Mouse (Mus musculus) brain, embryonic 18.5 days (tissue): Measurements from ENCODE around the gene Inhbb.
A peak's percentile ranks its signal among the peaks of the same experiment; 100 is the strongest.

Experiments
- DNase-seq: peaks from one replicate; pipeline ENCODE4 v3.0.0-alpha.2; 2012; ENCODE audit warnings: low read depth, low spot score

Inhbb gene

DNA sequence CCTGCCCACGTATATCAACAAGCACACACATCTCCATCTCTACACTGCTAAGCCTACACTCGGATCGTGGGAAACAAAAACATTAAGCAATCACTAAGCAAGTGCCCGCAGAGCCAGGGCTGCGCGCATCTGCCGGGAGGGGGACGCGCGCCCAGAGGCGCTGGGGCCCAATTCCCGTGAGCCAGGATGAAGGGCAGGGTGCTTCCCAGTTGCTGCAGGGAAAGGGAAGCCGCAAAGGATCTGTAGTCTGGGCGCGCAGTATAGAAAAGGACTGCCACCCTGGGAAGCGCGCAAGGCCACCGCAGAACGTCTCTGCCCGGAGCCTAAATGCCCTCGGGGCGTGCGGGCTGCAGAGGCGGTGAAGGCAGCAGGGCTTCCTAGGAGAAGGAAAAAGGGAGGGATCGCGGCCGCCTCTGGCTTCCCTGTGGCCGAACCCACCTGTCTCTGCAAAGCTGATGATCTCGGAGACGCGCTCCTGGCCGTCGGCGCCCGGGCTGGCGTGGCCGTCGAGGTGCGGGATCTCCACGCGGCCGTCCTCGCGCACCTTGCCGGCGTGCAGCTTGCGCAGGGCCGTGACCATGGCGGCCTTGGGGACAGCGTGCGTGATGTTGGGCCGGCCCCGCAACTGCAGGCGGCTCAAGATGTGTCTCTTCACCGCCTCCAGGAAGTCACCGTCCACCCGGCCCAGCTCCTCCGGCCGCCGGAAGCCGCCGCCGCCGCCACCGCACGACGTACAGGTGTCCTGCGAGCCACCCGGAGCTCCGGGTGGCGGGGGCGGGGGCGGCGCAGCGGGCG, 1.7 kb downstream of the Inhbb start:
- no peak for DNase-seq

DNA sequence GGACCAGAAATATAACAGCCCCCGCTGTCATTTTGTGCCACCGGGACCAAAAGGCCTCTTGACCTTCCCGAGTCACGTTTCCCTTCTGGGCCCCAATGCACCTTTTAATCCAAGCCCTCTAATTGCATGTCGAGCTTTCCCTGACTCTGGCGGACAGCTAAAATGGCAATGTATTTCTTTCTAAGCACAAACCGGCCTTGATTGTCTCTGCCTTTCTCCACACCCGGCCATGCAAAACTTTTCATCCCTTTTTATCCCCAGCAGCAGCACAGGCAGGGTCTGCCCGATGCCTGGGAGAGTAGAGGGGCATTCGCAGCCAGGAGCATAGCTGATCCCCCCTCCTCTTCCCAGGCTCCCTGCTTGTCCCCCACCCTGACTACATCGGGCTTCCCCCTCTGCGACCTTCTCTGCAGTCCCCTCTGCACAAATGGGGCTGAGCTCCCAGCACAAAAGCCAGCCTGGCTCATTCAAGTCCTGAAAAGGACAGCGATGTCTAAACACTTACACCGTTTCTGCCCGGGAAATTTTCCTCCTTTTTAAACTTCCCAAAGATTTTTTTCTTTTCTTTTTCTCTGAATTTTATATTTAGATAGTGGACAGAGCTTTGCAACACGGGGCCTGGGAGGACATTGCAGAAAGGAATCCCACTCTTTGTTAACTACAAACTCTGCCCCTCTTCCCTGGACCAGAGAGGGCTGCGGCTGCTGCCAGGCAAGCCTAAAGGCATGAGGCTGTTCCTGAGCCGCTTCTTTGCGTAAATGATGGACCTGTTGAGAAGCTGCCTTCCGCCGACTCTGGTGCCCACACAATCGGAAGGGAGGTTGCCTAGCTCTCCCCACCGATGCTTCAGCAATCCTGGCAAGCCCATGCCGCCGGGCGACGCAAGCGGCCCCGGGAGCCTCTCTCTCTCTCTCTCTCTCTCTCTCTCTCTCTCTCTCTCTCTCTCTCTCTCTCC, 2.6 kb downstream of the Inhbb start:
- DNase-seq = no peak

DNA sequence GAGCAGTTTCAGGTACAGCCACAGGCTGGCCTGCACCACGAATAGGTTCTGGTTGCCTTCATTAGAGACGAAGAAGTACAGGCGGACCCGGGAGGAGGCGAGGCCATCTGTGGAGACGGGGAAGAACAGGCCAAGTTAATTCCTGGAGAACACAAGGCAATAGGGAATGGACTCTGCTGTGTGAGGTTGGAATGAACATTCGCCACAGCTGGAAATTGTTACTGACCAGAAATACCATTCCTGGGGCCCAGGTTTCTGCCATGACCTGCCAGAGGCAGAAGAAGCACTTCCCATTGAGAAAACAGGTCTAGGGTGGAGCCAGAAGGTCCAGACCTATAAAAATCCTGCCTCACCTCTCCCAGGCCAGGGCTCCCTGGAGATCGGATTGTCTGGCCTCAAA, 4.1 kb downstream of the Inhbb start:
- DNase-seq = no peak

DNA sequence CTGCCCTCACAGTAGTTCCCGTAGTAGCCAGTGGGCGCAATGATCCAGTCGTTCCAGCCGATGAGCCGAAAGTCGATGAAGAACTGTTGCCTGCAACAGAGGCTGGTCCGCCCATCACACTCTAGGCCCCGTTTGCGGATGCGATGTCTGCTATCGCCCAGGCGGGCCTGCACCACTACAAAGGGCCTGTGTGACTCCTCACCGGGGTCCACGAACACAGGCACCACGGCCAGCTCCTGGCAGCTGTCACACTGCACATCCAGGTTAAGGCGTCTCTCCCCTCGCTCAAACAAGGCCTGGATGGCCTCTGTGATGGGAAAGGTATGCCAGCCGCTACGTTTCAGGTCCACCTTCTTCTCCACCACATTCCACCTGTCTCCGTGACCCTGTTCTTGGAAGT, 4.5 kb downstream of the Inhbb start:
- DNase-seq = no peak

DNA sequence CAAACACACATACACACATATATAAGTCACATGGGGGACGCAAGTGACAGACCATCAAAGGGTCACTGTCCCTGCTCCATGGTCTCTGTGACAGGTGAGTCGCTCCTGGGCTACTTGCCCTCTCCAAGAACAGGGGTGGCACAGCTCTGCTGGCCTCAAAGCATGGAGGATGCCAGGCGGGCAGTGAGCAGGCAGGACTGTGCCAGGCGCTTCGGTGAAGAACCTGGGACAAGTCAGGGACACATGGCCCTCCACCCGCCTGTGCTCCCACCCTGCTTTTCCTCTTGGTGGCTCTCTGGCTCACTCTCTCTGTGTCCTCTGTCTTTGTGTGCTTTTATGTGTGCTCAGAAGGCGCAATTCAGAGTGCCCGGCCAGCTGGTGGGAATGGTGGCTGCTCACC, 5.4 kb downstream of the Inhbb start:
- DNase-seq = no peak

DNA sequence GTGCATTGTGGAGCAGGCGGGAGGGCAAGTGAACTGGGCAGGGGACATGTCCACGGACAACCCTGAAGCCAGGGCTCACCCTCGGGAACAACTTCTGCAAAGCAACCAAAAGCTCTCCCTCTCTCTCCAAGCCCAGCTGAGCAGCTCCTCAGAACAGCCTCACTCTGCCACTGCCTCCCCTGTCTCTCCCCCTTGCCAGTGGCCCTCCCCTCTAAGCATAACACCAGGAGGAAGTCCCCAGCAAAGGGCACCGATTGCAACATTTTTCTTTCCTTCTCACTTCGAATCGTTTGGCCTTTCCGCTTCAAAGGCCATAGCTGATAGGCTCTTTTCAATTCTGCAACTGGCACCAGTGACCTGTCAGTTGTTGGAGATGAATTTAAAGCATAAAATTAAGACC, 5.9 kb downstream of the Inhbb start:
- no peak for DNase-seq

DNA sequence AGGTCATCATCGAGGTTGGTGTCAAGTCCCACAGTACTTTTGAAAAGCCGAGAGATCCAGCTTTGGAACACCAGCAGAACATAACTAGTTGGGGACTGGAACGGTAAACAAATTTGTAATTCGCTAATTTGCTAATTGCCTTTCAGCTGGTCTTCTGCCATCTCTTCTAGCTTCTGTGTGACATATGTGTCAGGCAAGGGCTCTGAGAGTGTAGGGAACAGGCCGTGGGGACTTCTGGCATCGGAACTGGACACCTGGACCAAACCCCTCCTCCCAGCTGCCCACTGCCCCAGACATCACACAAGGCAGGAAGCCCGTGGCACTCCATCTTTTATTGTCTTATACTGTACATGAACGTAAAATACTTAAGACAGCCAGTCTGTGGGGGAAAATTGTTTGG, 6.9 kb downstream of the Inhbb start:
- no peak for DNase-seq

DNA sequence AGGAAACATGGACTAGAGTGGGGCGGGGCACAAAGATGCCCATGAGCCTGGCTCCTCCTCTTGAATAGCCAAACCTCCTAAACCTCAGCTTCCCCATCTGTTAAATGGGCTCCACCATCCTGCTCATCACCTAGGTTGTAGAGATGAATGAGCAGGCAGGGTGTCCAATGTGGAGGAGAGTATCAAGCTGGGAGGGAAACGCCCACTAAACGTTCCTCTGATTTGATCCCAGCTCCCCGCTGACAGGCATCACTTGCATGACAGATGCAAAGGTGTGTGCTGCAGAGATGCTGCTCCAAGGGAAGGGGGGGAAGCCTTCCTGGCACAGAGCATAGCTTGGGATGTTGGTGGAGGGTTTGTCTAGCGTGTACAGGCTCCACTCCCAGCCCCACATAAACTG, 11.4 kb downstream of the Inhbb start:
- no peak for DNase-seq

DNA sequence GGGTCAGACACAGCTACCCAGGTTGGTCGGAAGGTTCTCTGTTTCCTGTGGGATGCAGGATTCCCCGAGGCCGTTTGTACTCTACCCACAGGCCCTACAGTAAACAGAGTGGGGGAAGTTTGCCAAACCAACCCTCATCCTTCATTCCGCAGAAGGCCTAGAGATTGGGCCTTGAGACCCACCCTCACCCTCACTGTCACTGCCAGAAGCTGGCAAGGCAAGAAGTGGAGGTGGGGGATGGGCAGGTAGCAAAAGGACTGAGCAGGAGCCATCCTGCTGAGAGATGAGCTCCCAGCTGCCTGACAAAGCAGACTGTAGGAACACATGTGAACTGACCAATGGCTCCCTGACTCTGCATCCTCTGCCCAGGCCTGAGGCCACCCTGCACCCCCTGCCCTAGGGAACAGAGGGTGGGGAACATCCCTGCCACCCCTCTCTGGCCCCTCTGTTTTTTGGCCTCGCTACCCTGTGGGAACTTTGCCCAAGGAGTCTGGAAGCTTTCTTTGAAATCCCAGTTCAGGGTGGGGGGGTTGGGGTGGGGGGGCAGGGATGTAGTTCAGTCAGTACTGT, 12.4 kb downstream of the Inhbb start:
- DNase-seq = no peak

DNA sequence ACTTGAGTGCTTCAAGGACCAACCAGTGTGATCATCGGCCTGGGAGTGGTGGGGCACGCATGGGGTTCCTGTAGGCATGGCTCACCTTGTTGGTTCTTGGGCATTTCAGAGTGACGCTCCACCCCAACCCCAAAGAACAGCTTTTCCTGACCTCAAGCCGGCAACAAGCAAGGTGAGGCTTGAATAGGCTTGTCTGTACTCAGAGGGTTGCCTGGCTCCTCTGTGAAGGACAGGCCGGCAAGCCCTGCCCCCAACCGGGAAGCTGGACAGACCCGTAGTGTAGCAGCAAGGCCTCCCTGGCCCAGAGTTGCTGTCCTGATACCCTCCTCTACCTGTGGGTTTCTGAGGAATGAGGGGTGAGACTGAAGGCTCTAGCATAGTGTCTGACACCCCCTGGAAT, 12.9 kb downstream of the Inhbb start:
- no peak for DNase-seq

DNA sequence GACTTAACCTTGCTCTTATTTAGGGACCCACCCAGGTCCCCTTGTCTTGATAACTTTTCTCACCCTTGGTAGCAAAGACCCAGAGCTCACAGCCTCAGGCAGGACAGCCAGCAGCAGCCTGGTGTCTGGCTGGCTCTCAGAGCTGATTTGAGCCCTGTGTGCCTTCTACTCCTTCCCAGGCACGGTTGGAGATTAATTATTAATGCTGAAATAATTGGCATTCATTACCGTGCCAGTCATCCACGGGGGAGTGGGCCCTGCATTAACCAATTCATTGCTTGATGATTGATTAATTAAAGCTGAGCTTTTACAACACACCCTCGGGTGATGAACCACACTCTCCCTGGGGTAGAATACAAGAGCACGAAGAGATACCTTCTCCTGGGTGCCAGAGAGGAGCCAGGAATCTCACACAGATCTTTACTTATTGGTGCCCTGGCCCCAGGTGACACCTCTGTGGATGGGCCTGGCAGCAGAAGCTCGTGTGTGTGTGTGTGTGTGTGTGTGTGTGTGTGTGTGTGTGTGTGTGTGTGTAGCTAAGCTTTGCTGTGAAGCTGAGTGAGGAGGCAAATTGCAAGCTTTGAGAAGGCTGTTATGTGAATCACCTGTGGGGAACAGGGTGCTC, 14.2 kb downstream of the Inhbb start:
- no peak for DNase-seq

DNA sequence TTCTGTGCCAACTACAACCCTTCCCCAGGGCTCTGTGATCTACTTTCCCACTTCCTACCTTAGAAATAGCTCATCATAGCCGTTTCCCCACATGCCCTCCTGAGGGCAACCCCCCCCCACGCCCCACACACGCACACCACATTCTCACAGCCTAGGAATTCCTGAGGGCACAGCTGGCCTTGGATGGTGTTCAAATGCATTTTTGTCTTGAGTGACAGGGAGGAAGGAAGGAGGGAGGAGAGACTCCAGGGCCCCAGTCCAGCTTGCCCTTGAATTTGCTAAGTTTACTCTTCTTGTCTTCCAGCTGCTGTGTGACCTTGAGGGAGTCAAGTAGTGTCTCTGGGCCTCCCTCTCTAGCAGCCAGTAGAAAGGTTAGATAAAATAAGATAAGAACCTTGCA, 17.2 kb downstream of the Inhbb start:
- DNase-seq = no peak

DNA sequence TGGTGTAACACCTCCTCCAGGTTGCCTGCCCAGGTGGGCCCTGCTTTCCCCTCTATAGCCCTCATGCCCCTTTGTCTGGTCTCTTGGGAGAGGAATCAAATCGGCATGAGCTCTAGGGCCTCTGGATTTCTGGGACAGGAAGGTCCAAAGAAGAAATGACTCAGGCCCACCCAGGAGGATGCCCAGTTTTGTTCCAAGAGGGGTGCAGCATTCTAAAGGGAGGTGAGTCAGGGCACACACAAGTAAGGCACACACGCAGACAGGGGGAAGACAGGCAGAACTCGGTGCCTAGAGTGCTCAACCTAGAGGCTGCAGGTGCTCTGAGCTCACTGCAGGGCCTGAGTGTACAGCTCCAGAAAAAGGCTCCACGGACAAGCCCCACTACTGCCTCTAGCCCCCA, 17.7 kb downstream of the Inhbb start:
- DNase-seq = no peak

DNA sequence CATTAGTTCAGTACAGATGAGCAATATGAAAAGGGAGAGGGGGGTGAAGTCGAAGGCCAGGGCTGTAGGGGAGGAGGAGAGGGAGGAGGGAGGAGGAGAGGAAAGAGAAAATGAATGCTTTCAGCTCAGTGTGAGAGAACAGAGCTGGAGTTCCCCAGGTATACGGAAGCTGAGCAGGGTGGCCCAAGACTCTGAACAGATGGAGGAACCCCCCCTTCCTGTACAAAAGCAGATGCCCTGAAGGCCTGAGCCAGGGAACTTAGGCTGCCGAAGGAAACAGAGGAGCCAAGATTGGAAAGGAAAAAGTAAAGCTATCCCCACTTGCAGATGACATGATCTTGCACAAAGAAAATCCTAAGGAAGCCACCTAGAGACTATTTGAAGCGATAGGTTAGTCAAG, 20.8 kb downstream of the Inhbb start:
- DNase-seq = no peak

DNA sequence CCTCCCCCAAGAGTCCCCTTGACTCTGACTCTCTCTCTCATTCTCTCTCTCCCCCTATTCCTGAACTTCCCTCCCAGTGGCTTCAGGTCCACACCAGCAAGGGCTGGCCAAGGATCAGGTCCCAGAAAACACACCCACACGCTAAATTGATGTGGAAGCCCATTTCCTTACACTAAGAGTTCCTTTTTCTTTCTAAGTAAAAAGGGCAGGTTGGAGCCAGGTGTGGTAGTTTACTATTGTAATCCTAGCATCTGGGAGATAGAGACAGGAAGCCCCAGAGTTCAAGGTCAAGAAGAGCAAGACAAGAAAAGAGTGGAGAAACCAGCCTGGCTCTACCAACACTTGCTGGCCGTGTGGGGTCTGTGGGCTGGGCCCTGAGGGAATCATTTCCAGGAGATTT, 23.4 kb downstream of the Inhbb start:
- DNase-seq = no peak

DNA sequence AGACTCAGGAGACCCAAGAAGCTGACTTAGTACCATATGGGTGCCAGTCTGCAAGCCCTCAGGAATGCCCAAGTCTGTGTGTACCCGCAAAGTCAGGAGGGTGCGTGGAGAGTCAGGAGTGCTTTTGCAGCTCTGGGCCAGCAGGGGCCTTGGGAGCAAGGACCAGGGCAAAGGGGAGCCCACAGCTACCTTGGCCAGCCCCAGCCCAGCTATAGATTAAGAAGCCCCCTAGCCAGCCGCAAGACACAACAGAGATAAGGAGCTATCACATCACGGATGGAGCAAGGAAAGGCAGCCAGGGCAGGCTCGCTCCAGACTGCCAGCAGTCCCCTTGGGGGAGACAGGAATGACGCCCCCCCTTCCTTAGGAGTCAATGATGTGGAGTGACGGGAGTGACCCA, 24.2 kb downstream of the Inhbb start:
- DNase-seq = no peak

DNA sequence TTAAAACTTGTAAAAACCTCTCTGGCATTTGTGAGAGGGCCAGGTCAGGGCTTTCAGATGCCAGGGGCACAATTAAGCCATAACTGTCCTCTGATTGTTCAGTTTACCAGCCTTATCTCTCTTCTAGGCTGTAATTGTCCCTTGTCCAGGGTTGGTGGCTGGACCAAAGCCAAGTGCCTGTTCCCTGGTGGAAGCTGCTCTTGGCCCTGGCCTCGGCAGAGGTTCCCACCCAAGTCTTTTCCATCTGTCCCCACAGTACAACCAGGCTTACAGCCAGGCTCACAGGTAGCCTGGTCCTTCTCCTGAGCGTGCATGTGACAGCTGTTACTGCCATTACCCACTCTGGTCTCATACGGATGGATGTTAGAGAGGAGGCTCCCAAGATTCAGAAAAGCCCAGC, 30.7 kb downstream of the Inhbb start:
- DNase-seq = no peak

DNA sequence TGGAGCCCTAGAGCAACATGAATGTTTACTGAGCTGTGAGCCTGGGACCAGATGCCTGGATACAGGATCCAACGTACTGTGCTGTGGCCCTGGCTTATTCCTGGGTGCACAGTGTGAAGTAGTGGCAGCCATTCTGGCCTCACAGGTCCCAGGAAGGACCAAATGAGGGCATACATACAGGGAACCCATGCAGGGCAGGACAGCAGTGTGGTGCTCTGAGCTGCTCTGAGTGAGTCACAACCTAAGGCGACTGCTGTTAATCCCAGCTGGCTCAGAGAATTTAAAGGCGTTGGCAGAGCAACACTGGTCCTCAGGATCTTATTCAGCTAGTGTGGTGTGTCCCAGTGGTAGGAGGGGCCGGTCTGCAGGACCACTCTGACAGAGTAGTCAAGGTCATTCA, 31.4 kb downstream of the Inhbb start:
- no peak for DNase-seq

DNA sequence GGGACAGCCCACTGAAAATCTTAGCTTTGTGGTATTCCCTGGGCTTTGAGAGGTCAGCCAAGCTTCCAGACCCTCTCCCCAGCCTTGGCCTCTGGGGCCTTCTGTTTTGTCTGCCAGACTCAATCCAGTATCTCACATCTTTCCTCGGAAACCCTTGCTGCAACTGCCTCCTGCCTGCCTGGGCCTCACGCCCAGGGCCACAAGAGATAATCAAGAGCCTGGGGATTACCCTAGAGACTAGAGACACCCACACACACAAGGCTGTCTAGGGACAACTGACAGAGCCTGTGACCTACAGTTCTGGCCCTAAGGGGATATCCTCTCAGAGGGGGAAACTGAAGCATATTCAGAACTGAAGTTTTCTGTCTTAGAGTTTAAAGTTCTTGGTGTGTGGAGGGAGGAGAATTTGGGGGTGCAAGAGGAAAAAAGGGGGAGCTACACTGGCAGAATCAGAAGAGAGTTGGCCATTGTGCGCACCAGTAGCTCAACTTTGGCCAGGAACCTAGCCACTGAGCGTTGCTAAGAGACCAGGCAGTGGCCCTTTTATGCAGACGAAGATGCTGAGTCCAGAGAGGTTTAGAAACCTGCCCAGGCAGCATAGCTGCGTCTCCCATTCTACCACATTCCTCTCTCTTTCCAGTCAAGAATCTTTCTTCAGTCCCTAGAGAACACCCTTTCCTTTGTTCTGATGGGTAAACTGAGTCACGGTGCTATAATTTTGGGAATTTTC, 32.1 kb downstream of the Inhbb start:
- DNase-seq = no peak

DNA sequence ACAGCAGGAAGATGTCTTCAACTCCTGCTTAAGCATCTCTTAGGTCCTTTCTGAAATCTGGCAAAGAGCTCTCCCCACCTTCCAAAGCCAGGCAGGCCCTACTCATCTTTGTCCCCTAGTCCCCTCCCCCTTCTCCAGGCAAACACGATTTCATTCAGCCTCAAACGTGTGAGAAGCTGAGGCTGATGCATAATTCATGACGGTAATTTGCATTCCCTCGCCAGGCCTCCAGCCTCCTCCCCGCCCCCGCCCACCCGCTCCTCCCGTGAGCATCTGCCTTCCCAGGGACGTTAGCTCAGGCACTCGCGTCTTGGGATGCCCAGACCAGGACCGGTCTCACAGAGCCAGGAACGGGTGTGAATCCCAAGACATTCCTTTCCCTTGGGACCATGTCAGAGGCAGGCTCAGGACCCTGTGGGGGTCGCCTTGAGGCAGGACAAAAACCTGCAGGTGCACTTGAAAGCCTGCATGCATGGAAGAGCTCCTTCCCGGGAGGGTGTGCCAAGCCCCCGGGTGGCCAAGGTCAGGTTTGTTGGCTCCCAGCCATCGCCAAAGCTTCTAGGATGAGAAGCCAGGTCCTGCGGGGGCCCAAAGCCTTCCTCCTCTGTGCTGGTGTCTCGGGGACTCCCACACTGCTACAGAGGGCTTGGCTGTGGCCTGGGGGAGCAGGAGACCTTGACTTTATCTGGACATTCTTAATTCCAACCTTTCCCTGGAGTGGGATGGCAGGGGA, 33.2 kb downstream of the Inhbb start:
- peak; percentile 72 for DNase-seq

DNA sequence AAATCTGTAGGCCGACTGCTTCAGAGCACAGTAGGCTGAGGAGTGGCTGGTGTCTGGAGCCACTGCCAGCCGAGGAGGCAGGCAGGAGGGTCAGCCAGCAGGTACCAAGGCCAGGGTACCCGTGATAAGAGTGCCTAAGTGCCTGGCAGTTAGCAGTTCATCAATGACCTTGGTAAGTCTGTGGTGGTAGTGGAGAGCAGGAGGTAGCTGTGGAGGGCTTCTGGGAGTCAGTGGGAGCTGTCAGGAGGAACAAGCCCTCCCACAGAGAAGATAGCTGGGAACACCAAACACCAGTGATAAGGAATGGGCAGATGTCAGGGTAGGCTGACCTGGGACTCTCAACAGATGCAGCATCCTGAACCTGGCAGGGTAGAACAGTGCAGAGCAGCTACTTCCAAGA, 35.7 kb downstream of the Inhbb start:
- no peak for DNase-seq
